Mouse (Mus musculus) adrenal gland, adult 8-10 months (tissue): ENCODE measurements at regions not wholly inside any gene's neighbourhood (a gene's known extent, or its start where the extent isn't known, plus 50 kb on each side); places are given as distances from the start of the nearest gene placed in this dataset.

Experiments used
- DNase-seq: peaks from one replicate; pipeline ENCODE4 v3.0.0; 2022

DNA sequence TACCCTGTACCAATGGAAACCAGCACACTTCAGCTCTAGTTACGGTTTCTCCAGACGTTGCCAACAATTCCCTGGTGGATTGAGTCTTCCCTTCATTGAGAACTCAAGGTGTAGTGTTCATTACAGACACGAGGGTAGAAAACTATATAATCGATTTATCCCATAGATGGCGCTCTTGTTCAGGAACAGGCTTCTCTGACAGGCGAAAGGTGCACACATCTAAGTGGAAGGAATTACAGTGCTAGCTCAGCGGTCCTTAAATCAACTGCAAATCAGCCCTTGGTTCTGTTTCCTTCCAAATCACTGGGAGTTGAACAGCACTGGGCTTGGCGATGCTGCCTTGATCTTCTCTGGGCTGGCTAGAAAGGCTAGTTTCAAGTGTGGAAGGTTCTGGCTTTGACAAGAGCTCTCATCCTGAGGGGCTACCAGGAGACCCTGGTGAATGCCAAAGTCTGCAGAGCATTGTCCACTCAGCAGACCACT, 161.1 kb downstream of the March11 start:
- peak; percentile 4 for DNase-seq

DNA sequence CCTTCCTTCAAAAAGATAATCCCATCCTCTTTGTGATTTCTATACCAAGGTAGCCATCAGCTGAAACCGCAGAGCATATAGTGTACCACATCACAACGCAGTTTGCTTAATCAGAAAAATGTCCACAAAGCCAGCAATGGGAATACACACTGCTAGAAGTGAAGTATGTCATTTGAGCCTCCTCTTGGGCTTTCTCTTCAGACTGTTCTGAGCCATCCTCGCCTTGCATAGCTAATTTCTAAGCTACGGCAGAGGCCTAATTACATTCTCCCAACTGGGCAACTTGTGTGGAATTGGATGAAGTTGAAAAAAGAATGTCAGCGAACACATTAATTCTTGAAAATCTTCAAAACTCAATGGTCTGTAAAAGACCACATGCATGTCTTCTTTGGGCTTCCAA, 178.5 kb downstream of the March11 start:
- no peak for DNase-seq
